Mouse (Mus musculus) erythroblast, embryonic 14.5 days (primary cell): ENCODE measurements around the gene Hnrnph3. TPM values are rescaled to one million over a fixed set of nuclear protein-coding genes. Genes with fewer than 3 reads are reported as not detected.

Source experiments
- H3K27me3 ChIP-seq: 2 replicates; pipeline ENCODE4 v1.6.1; 2012; ENCODE audit warnings: inconsistent platforms; ENCODE audit not compliant: control insufficient read depth
- H3K36me3 ChIP-seq: 2 replicates; pipeline ENCODE4 v1.6.1; 2012; ENCODE audit warnings: mild to moderate bottlenecking, inconsistent platforms; ENCODE audit not compliant: control insufficient read depth
- H3K4me1 ChIP-seq: 2 replicates; pipeline ENCODE4 v1.6.1; 2012; ENCODE audit warnings: inconsistent platforms; ENCODE audit not compliant: control insufficient read depth
- H3K4me3 ChIP-seq: replicated peaks from 2 replicates; pipeline ENCODE3; 2012; ENCODE audit warnings: moderate library complexity, mild to moderate bottlenecking, inconsistent platforms
- H3K9me3 ChIP-seq: 2 replicates; pipeline ENCODE4 v1.6.1; 2012; ENCODE audit warnings: low read length, inconsistent platforms, mixed read lengths; ENCODE audit not compliant: control insufficient read depth
- GATA1 ChIP-seq: IDR thresholded peaks from 2 replicates; pipeline ENCODE4 v1.6.1; 2012; ENCODE audit warnings: low read length, inconsistent platforms, mixed read lengths
- TAL1 ChIP-seq: IDR thresholded peaks from 3 replicates; pipeline ENCODE4 v1.6.1; 2012; ENCODE audit warnings: low read length, inconsistent platforms, mixed read lengths
- polyA plus RNA-seq: library from polyadenylated mRNA; stranded (reverse); fragments of >175 nt; gene quantifications from 2 replicates; pipeline ENCODE4 v1.2.3, GENCODE M21; 2012

The Hnrnph3 gene
- polyA plus RNA-seq, 1 experiment: 2.4 TPM

DNA sequence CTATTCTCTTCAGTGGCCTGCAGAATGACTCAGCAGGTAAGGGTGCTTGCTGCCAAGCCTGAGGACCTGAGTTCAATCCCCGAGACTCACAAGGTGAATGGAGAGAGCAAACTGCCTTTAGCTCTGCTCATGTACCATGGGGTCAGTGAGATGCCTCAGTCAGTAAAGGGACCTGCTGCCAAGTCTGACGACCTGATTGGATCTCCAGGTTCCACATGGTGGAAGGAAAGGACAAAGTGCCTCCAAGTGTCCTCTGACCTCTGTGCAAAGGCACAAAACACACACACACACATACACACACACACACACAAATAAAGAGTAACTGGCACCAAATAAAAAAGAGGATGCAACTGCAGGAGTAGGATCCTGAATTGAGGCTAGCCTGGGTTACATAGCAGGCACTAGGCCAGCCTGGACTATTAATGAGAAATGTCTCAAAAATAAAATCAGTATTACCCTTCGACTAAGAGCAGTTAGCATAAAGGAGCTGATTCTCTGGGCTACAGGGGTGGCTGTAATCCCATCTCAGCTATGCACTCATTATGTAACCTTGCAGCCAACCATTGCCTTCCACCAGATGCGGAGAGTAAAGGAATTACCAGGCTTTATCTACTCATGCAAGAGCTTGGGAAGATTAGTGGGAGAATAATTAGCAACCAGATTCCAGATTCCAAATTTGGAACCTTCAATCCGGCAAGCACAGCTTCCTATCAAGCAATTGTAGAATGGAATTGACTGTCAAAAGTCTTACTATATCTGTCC, 16.0 kb upstream of the Hnrnph3 start:
- TF ChIP-seq GATA1 (no peak), TAL1 (no peak)
- Histone ChIP-seq H3K27me3 (no peaks in the 10 kb centered on the region), H3K4me3 (no peak overlapping the region), H3K4me1 (no peaks in the 10 kb centered on the region), H3K9me3 (no peaks in the 10 kb centered on the region), H3K36me3 (no peaks in the 10 kb centered on the region)

DNA sequence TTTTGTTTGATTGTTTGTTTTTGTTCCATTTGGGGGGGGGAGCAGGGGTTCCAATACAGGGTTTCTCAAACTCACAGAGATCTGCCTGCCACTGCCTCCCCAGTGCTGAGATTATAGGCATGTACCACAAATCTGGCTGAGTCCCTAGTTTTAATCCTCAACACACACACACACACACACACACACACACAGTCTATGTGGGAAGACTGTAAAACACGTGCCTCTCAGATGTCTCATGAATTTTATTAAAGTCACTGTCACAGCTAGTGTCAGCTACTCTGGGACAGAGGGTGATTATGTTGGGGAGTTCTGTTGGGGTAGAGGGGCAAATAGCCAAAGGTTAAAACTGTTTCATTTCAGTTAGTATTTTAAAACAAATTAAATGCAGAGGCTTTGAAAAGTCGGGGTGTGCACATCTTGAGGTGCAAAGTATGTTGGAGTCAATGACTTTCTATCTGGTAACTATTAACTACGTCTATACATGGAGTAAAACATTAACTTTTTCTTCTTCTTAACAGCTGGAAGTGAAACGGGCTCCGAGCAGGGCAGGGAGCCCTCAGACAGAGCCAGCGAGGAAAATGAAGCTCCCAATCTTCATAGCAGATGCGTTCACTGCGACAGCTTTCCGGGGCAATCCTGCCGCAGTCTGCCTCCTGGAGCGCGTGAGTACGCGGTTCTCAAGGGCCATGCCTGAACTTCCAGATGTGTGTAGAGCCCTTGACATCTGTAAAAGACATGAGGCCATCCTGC, 14.7 kb upstream of the Hnrnph3 start:
- H3K4me1 ChIP-seq: no peaks in the 10 kb centered on the region
- TF ChIP-seq TAL1 (no peak), GATA1 (no peak)
- H3K9me3 ChIP-seq: no peaks in the 10 kb centered on the region
- H3K4me3 ChIP-seq: no peak overlapping the region
- no peaks in the 10 kb centered on the region for H3K36me3 ChIP-seq
- no peaks in the 10 kb centered on the region for H3K27me3 ChIP-seq

DNA sequence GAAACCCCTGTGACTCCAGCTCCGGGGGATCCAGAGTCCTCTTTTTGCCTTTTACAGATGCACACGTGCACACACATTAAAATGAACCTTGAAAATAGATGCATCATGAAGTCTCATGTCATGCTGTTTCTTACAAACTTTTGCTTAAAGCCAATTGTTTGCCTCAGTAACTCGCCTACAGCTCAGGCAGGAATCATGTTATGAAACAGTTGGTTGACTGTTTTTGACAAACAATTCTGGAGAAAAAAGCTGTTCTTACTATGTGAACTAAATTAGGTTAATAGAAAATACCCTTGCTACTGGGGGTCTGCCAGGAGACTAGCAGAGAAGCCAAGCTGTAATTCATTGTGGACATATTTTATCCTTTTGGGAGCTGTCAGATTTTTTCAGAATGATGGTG, 8.9 kb upstream of the Hnrnph3 start:
- Histone ChIP-seq H3K9me3 (no peaks in the 10 kb centered on the region), H3K4me1 (peaks cover 1% of the 10 kb centered on the region; the same call in 1 of the 2 replicates), H3K4me3 (no peak overlapping the region), H3K27me3 (no peaks in the 10 kb centered on the region), H3K36me3 (no peaks in the 10 kb centered on the region)
- TF ChIP-seq GATA1 (no peak), TAL1 (no peak)

DNA sequence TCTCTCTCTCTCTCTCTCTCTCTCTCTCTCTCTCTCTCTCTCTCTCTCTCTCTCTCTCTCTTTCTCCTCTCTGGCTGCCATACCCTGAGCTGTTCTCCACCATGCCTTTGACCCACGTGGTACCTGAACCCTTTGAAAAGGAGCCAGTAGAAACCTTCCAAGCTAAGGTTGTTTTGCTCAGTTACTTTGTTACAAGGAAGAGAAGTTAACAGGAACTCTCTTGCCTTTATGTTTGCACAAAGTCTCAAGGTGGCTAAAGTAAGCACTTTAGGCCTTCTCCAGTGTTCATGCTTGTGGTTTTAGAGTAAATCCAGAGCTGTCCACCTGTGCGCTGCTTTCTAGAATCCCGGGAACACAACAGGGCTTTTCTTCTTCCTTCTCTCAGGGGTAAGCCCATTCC, 8.2 kb upstream of the Hnrnph3 start:
- Histone ChIP-seq H3K9me3 (no peaks in the 10 kb centered on the region), H3K36me3 (no peaks in the 10 kb centered on the region), H3K4me1 (peaks cover 4% of the 10 kb centered on the region; the same call in 1 of the 2 replicates), H3K27me3 (no peaks in the 10 kb centered on the region), H3K4me3 (no peak overlapping the region)
- TF ChIP-seq GATA1 (no peak), TAL1 (no peak)

DNA sequence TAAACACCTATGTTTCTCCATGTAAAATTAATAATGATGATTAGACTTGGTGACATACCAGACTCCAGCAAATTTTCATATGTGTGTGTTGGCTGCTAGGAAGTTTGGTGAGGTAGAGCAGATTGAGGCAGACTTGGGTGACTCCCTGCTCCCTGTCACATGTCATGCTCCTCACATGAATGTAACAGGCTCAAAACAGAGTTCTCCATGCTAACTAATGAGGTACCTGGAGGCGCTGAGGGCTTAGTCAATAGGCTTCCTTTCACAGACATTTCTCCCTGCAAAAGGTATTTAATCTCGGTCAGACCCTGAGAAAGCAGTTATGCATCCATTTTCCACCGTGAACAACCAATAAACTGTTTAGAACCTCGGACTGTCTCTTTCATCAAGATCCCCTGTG, 4.4 kb upstream of the Hnrnph3 start:
- Histone ChIP-seq H3K36me3 (no peaks in the 10 kb centered on the region), H3K4me1 (peaks cover 25% of the 10 kb centered on the region), H3K9me3 (no peaks in the 10 kb centered on the region), H3K4me3 (no peak overlapping the region), H3K27me3 (no peaks in the 10 kb centered on the region)
- TF ChIP-seq GATA1: no peak
- no peak for TF ChIP-seq TAL1

DNA sequence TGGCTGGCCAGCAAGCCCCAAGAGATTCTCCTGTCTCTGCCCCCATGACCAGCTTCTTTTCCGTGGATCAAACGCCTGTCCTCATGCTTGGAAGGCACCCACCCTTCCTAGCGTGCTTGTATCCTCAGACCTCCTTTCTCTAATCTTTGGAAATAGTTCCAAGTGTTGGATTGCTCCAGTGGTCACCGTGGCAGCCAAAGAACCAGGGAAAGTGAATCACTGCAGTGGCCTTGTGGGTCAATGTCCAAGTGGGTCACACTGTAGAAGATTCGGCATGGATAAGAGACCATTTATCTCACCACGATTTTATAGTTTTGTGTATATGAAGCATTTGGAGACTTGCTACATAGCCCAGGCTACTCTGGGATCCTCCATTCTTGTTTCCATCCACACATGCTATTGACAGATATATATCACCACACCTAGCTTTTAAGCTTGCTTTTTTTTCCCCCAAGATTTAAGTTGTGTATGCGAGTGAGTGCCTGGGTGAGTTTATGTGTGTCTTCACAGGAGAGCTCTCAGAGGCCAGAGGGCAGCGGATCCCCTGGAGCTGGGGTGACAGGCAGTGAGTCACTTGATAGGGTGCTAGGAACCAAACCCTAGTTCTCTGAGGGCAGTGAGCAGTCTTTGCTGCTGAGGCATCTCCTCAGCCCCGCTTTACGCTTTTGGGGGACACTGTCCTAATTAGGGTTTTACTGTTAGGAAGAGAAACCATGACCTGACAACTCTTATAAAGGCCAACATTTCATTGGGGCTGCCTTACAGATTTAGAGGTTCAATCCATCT, 3.6 kb upstream of the Hnrnph3 start:
- Histone ChIP-seq H3K36me3 (no peaks in the 10 kb centered on the region), H3K4me1 (peaks cover 28% of the 10 kb centered on the region), H3K4me3 (no peak overlapping the region), H3K27me3 (no peaks in the 10 kb centered on the region), H3K9me3 (no peaks in the 10 kb centered on the region)
- TF ChIP-seq GATA1 (no peak), TAL1 (no peak)

DNA sequence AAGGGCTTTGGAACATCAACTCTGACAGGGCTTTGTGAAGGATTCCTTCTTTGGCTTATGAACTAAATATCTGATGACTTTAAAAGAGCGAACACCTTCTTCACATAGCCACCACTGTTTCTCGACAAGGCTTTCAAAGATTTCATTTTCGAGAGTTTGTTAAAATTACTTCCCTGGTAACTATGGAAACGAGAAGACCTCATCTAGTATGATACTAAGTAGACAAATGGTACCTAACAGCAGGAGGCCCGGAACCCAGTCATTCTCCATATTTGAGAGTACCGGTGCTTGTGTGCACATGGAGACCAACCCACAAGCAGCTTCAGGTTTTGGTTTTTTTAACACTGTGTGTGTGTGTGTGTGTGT, 2.8 kb upstream of the Hnrnph3 start:
- H3K36me3 ChIP-seq: no peaks in the 10 kb centered on the region
- peaks cover 36% of the 10 kb centered on the region for H3K4me1 ChIP-seq
- no peak for TF ChIP-seq TAL1
- TF ChIP-seq GATA1: no peak
- no peaks in the 10 kb centered on the region for H3K27me3 ChIP-seq
- no peaks in the 10 kb centered on the region for H3K9me3 ChIP-seq
- no peak overlapping the region for H3K4me3 ChIP-seq

DNA sequence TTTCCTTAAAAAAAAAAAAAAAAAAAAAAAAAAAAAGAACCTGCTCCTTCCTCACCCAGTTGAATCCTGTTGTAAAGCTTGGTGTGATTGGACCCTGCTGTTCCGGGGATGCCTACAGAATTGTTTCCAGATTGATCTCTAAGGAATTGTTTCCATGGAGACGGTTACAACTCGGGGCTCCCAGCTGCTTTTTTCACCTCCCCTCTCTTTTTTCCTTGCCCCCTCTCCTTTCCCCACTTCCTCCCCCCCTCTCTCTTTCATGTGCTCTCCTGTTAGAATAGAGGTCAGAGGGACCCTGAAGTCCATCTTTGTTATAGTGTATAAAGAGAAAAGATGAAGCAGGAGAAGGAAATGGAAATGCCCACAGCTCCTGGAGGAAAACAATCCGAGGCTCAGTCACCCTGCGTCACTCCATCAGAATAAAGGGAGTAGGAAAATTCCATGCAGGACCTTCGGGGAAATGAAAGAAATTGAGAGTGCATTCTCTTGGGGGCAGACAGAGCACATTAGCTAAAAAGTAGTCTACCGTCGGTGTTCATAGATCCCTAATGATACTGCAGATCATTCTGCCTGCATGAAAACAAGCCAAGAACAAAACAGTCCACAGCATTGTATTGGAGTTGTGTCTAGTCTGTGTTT, 2.3 kb upstream of the Hnrnph3 start:
- H3K4me1 ChIP-seq: peaks cover 41% of the 10 kb centered on the region
- H3K4me3 ChIP-seq: no peak overlapping the region
- no peak for TF ChIP-seq TAL1
- TF ChIP-seq GATA1: no peak
- peaks cover under 1% of the 10 kb centered on the region; the same call in 1 of the 2 replicates for H3K36me3 ChIP-seq
- H3K9me3 ChIP-seq: no peaks in the 10 kb centered on the region
- no peaks in the 10 kb centered on the region for H3K27me3 ChIP-seq
